Mouse (Mus musculus) hindbrain, embryonic 16.5 days (tissue): Measurements from ENCODE around the gene Tmem259. TPM values are rescaled to one million over a fixed set of nuclear protein-coding genes. Genes with fewer than 3 reads are reported as not detected.

Experiments
- ATAC-seq: fragments of 200-750 bp; cut with Nextera tagmentation; 2 replicates; pipeline ENCODE4 v1.8.0; 2017; ENCODE audit warnings: moderate TSS enrichment, moderate library complexity
- H3K27ac ChIP-seq: fragments of 300-500 bp; sonication (generic); 2 replicates; pipeline ENCODE4 v1.5.1; 2014; ENCODE audit warnings: low read depth, mild to moderate bottlenecking, control low read depth, low read length, moderate library complexity
- H3K27me3 ChIP-seq: fragments of 300-500 bp; sonication (generic); replicated peaks from 2 replicates; pipeline ENCODE4 v1.6.1; 2014; ENCODE audit warnings: low read length; ENCODE audit not compliant: control insufficient read depth, insufficient read depth
- H3K36me3 ChIP-seq: fragments of 300-500 bp; sonication (generic); 2 replicates; pipeline ENCODE4 v1.6.1; 2014; ENCODE audit warnings: mild to moderate bottlenecking, low read length, moderate library complexity, mixed read lengths; ENCODE audit not compliant: control insufficient read depth, insufficient read depth
- H3K4me1 ChIP-seq: fragments of 300-500 bp; sonication (generic); 2 replicates; pipeline ENCODE4 v1.6.1; 2014; ENCODE audit warnings: low read depth, low read length; ENCODE audit not compliant: control insufficient read depth, insufficient read depth
- H3K4me2 ChIP-seq: fragments of 300-500 bp; sonication (generic); 2 replicates; pipeline ENCODE4 v1.6.1; 2014; ENCODE audit warnings: mild to moderate bottlenecking, low read length, control low read depth, moderate library complexity
- H3K4me3 ChIP-seq: fragments of 300-500 bp; sonication (generic); 2 replicates; pipeline ENCODE4 v1.5.1; 2014; ENCODE audit warnings: mild to moderate bottlenecking, low read length, control low read depth, moderate library complexity
- H3K9ac ChIP-seq: fragments of 300-500 bp; sonication (generic); 2 replicates; pipeline ENCODE4 v1.6.1; 2014; ENCODE audit warnings: low read depth, mild to moderate bottlenecking, control low read depth, low read length, moderate library complexity
- H3K9me3 ChIP-seq: fragments of 300-500 bp; sonication (generic); 2 replicates; pipeline ENCODE4 v1.6.1; 2014; ENCODE audit warnings: mild to moderate bottlenecking, low read length, moderate library complexity; ENCODE audit not compliant: control insufficient read depth
- WGBS: fragments of 180-500 bp; shearing (Covaris S2); extraction: QIAGEN DNeasy Blood & Tissue Kit; methylation state at CpG from one replicate; pipeline ENCODE4 v1.1.7; 2014; 5-methylcytosine and 5-hydroxymethylcytosine counted together
- polyA plus RNA-seq: library from polyadenylated mRNA; unstranded; fragments of >200 nt; fragmentation: Nextera tagmentation; extraction: Ambion mirVana; gene quantifications from 2 replicates; pipeline ENCODE4 v1.2.1, GENCODE M21; 2015

Tmem259 gene
- polyA plus RNA-seq, 1 experiment from 2014 or later, result 11.7 TPM

GRCm38 (mm10) chr10:80024229-80025043, 40.3 kb upstream of the Tmem259 start:
- Histone ChIP-seq H3K27ac (no peak overlapping the region), H3K36me3 (no peaks in the 10 kb centered on the region), H3K4me3 (no peak overlapping the region), H3K27me3 (peaks cover 9% of the 10 kb centered on the region), H3K4me2 (no peak overlapping the region), H3K9me3 (no peaks in the 10 kb centered on the region), H3K9ac (no peak overlapping the region), H3K4me1 (no peaks in the 10 kb centered on the region)
- no peak for ATAC-seq
- 74% methylated on average over 15 of the region's 15 CpGs for WGBS

GRCm38 (mm10) chr10:80023758-80024157, 39.6 kb upstream of the Tmem259 start:
- 88% methylated on average over 5 of the region's 5 CpGs for WGBS
- no peaks in the 10 kb centered on the region for H3K9me3 ChIP-seq
- peaks cover 16% of the 10 kb centered on the region for H3K27me3 ChIP-seq
- H3K4me3 ChIP-seq, result no peak overlapping the region
- no peak overlapping the region for H3K4me2 ChIP-seq
- no peaks in the 10 kb centered on the region for H3K36me3 ChIP-seq
- no peaks in the 10 kb centered on the region for H3K4me1 ChIP-seq
- no peak for ATAC-seq
- H3K27ac ChIP-seq, result no peak overlapping the region
- no peak overlapping the region for H3K9ac ChIP-seq

GRCm38 (mm10) chr10:80022806-80023205, 38.7 kb upstream of the Tmem259 start:
- H3K9me3 ChIP-seq, result no peaks in the 10 kb centered on the region
- no peaks in the 10 kb centered on the region for H3K36me3 ChIP-seq
- H3K4me2 ChIP-seq, result no peak overlapping the region
- H3K4me3 ChIP-seq, result no peak overlapping the region
- no peak overlapping the region for H3K27ac ChIP-seq
- WGBS, result 93% methylated on average over 8 of the region's 8 CpGs
- no peak overlapping the region for H3K9ac ChIP-seq
- H3K27me3 ChIP-seq, result peaks cover 17% of the 10 kb centered on the region
- H3K4me1 ChIP-seq, result no peaks in the 10 kb centered on the region
- no peak for ATAC-seq

- H3K4me2 ChIP-seq, result no peak overlapping the region
- H3K4me3 ChIP-seq, result no peak overlapping the region
- H3K9ac ChIP-seq, result no peak overlapping the region
- 92% methylated on average over 12 of the region's 12 CpGs for WGBS
- no peak overlapping the region for H3K27ac ChIP-seq
- no peaks in the 10 kb centered on the region for H3K36me3 ChIP-seq
- ATAC-seq, result no peak
- H3K27me3 ChIP-seq, result peaks cover 17% of the 10 kb centered on the region
- no peaks in the 10 kb centered on the region for H3K4me1 ChIP-seq
- no peaks in the 10 kb centered on the region for H3K9me3 ChIP-seq
Observed at GRCm38 (mm10) chr10:80022164-80022563, 38.0 kb upstream of the Tmem259 start.

DNA sequence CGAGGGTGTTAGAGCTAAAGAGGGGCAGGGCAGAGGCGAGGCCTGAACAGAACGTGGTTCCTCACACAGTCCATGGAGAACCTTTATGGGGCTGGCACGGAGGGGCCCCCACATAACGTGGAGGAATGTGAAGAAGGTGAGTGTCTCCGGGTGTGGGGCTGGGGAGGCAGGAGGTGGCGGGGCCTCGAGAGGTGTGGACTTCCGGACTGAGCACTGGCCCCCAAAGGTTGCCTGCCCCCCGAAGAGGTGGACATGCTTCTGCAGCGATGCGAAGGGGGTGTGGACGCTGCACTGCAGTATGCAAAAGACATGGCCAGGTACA, 37.2 kb upstream of the Tmem259 start:
- no peaks in the 10 kb centered on the region for H3K4me1 ChIP-seq
- H3K36me3 ChIP-seq, result no peaks in the 10 kb centered on the region
- WGBS, result 89% methylated on average over 13 of the region's 13 CpGs
- H3K27me3 ChIP-seq, result peaks cover 17% of the 10 kb centered on the region
- H3K4me3 ChIP-seq, result no peak overlapping the region
- no peak for ATAC-seq
- H3K27ac ChIP-seq, result no peak overlapping the region
- no peak overlapping the region for H3K4me2 ChIP-seq
- no peak overlapping the region for H3K9ac ChIP-seq
- H3K9me3 ChIP-seq, result no peaks in the 10 kb centered on the region

DNA sequence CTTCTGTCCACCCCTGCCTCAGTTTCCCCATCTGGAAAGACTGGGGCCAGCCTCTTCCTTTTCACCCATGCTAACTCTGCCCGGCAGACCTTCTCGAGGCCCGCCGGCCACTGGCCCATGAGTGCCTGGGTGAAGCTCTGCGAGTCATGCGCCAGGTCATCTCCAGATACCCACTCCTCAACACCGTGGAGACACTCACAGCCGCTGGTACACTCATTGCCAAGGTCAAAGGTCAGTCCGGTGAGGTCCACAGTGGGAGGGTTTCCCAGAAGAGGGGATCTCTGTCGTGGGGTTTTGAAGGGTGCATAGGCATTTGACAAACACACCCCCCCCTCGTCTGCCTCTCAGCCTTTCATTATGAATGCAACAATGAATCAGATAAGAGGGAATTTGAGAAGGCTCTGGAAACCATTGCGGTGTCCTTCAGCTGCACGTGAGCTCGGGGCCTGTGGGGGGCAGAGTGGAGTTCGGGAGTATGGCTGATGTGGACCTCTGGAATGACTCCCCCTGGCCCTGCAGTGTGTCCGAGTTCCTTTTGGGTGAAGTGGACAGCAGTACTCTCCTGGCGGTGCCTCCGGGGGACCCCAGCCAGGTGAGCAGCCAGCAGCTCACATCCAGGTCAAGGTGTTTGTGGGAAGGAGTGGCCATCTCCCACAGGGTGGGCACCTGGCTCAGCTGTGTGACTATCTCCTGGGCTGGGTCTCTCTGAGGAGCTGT, 36.6 kb upstream of the Tmem259 start:
- ATAC-seq, result no peak
- Histone ChIP-seq H3K4me3 (no peak overlapping the region), H3K27ac (no peak overlapping the region), H3K4me1 (no peaks in the 10 kb centered on the region), H3K4me2 (no peak overlapping the region), H3K27me3 (peaks cover 17% of the 10 kb centered on the region), H3K9ac (no peak overlapping the region), H3K9me3 (no peaks in the 10 kb centered on the region), H3K36me3 (no peaks in the 10 kb centered on the region)
- WGBS, result 86% methylated on average over 18 of the region's 18 CpGs

DNA sequence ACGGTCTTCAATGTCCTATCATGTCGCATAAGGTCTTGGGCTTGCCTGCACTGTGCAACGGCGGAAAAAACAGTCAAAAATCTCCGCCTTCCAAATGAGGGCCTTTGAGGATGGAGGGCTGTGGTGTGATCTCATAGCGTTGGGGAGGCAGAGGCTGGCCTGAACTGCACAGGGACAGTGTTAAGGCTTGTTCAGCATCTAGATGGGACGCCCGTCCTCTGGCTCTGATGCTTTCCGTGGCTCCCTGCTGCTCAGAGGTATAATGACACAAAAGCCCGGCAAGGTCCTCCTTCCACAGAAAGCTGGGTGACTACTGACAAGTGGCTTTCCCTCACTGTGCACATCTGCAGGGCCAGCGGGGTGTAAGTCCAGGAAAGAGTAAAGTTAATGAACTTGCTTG, 36.1 kb upstream of the Tmem259 start:
- Histone ChIP-seq H3K4me1 (no peaks in the 10 kb centered on the region), H3K4me2 (no peak overlapping the region), H3K36me3 (no peaks in the 10 kb centered on the region), H3K27me3 (peaks cover 18% of the 10 kb centered on the region), H3K9me3 (no peaks in the 10 kb centered on the region), H3K27ac (no peak overlapping the region), H3K9ac (no peak overlapping the region; the same call in 1 of the 2 replicates), H3K4me3 (no peak overlapping the region)
- 20% methylated on average over 11 of the region's 11 CpGs for WGBS
- no peak for ATAC-seq

DNA sequence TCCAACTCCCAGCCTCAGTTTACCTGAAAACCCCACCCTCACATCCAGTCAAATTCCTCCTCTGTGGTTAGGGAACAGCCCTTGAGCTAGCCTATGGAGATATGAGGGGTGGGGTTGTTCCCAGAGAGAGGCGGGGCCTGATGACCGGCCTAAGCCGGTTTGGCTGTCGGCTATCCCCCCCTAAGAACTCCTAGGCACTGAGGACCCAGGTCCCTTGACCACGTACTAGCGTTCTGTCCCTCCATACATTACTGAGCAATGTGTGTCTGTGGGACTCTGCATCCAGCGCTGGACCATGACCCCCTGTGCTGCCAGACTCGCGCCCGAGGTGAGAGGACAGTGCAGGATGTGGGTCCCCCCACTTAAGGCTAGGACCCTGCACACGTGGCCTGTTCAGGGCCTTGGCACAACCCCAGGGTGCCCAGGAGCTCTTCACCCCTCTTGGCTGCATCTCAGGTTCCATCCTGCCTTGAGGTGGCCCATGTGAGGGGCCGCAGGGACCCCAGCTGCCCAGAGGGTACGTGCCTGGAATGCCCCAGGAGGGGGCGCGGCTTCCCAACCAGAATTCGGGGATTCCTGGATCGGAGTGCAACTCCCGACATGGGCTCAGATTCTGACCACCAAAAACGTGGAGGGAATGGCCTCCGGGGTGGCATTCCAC, 35.5 kb upstream of the Tmem259 start:
- H3K27ac ChIP-seq, result no peak overlapping the region
- H3K36me3 ChIP-seq, result no peaks in the 10 kb centered on the region
- no peak for ATAC-seq
- H3K9me3 ChIP-seq, result no peaks in the 10 kb centered on the region
- peaks cover 19% of the 10 kb centered on the region for H3K27me3 ChIP-seq
- no peak overlapping the region for H3K9ac ChIP-seq
- no peak overlapping the region for H3K4me3 ChIP-seq
- WGBS, result 3% methylated on average over 20 of the region's 20 CpGs
- H3K4me2 ChIP-seq, result peak overlapping the region; percentile 11; the same call in 1 of the 2 replicates
- H3K4me1 ChIP-seq, result no peaks in the 10 kb centered on the region

GRCm38 (mm10) chr10:80018739-80019297, 34.7 kb upstream of the Tmem259 start:
- Histone ChIP-seq H3K4me3 (no peak overlapping the region; the same call in 1 of the 2 replicates), H3K36me3 (no peaks in the 10 kb centered on the region), H3K27me3 (peaks cover 27% of the 10 kb centered on the region), H3K4me1 (no peaks in the 10 kb centered on the region), H3K9ac (0 out of 2 replicates have a peak overlapping the region, but pooled peaks have one; percentile 22), H3K4me2 (no peak overlapping the region), H3K27ac (no peak overlapping the region), H3K9me3 (no peaks in the 10 kb centered on the region)
- no peak for ATAC-seq
- 10% methylated on average over 14 of the region's 15 CpGs for WGBS
